Mouse (Mus musculus): ENCODE measurements around the gene Lix1l. TPM values are rescaled to one million over a fixed set of nuclear protein-coding genes. Genes with fewer than 3 reads are reported as not detected.

Gene Lix1l
- 10 to 100 TPM; 29.3 to 52.1 TPM for total RNA-seq (2021)
- long read RNA-seq, experiment 1, partial matches to known transcripts: 1 of 15 reads
- long read RNA-seq, experiment 1, other reads (novel, unspliced or antisense): 12 of 15 reads
- long read RNA-seq, experiment 2, partial matches to known transcripts: 1 of 9 reads
- long read RNA-seq, experiment 2, other reads (novel, unspliced or antisense): 7 of 9 reads

DNA sequence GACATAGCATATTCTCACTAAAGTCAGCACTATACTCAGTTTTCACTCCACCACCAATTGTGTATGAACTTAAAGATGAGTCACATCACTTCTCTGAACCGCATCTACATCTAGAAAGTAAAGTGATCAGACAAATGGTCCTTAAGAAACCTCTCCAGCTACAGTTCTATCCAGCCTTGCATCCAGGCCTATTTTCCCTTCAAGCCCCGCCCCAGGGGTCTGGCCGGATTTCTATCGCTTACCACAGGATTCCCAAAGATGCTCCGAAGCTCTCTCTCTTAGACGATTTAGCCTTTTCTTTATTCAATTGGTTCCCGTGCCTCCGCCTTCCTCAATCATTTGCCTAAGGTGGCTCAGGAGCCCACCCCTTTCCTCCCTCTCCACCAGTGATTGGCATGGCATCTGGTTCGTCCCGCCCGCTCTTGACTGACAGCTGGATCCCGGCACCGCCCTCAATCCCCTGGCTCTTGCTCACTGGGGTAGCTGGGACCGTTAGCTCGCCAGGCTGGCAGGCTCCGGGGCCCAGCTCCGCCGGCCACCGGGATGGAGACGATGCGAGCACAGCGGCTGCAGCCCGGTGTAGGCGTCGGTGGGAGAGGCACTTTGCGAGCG, at the start of gene Lix1l:
TSS of gene Lix1l (plus strand) at position 511 of the 612 bp plus-strand sequence.
- peak; percentile 95 to 96 for DNase-seq

DNA sequence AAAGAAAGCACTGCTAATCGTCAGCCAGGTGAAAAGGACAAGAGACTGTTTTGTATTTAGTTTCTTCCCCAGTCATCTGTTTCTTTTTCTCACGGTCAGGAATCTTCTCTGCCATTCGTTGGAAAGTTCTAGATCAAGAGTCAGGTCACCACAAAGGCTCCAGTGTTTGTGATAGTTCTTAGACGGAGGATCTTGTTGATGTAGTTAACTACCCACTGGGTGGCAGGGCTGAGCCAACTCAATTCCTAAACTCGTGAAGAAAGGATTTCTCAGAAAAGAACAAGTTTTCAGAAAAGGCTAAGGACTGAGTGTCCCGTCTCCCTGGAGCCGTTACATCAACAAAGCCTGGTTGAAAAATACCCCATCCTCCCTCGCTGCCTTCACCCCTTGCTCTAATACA, 49.7 kb upstream of the Lix1l start:
- DNase-seq: peak; percentile 62 to 80

GRCm38 (mm10) chr3:96551890-96552289, 49.1 kb upstream of the Lix1l start:
- no peak for DNase-seq

GRCm38 (mm10) chr3:96553601-96554000, 47.3 kb upstream of the Lix1l start:
- DNase-seq: no peak

GRCm38 (mm10) chr3:96554251-96554650, 46.7 kb upstream of the Lix1l start:
- no peak for DNase-seq

DNA sequence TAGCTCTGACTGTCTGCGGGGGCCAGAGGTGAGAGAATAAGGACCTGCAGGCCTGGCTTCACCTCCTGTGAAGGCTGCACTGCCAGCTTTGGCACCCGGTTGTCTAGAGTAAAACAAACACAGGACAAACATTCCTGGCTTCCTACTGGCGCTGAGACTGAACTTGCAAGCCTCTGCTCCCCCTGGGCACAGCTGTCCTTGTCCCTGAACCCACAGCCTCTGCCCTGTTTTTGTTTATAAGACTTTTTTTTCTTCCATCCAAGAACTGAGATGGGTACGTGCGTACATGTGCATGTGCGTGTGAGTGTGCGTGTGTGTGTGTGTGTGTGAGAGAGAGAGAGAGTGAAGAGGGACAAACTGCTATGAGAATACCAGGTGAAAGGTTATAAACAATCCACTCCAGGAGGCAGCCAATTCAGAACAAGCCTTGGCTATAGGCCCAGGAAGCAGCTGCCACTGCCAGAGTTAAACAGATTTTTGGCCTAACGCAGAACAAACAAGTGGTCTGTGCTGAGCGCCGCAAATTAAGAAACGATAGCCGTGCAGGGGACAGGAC, 45.8 kb upstream of the Lix1l start:
- DNase-seq: peak; percentile 71 to 77

GRCm38 (mm10) chr3:96555999-96556614, 44.8 kb upstream of the Lix1l start:
- DNase-seq: no peak

- no peak for DNase-seq
These were observed 44.0 kb upstream of the Lix1l start for GRCm38 (mm10) chr3:96556651-96557635.

DNA sequence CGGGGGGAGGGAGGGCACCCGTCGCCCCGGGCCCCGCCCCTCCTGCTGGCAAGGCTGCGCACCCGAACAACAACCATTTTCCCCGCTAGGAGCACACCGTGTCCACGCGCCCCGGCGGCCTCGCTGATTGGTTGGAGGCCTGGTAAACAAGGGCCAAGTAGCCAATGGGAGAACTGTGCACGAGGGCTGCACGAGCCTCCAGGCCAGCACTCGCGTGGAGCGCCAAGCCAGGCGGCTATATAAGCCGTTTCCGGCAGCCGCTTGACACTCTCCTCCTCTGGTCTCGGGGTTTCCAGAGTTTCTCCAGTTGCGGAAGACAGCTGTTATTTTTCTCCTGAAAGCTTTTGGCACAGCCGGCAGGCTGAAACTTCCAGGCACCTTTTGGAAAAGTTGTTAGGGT, 43.3 kb upstream of the Lix1l start, which contains the start of gene Txnip:
TSS of gene Txnip (plus strand) at position 264 of the 400 bp plus-strand sequence.
- DNase-seq: peak; percentile 100

GRCm38 (mm10) chr3:96558159-96558558, 42.8 kb upstream of the Lix1l start:
- peak in 1 of 2 experiments; percentile 52 for DNase-seq

GRCm38 (mm10) chr3:96558668-96559196, 42.2 kb upstream of the Lix1l start:
- DNase-seq: no peak

- DNase-seq: no peak
These were observed 41.5 kb upstream of the Lix1l start for GRCm38 (mm10) chr3:96559398-96559910.

GRCm38 (mm10) chr3:96559911-96560850, 40.8 kb upstream of the Lix1l start:
- DNase-seq: peak in 1 of 2 experiments; percentile 51

GRCm38 (mm10) chr3:96560881-96561668, 39.9 kb upstream of the Lix1l start:
- DNase-seq: no peak

- DNase-seq: peak; percentile 40 to 47
These were observed 38.8 kb upstream of the Lix1l start for GRCm38 (mm10) chr3:96561946-96562681.

GRCm38 (mm10) chr3:96563267-96563666, 37.7 kb upstream of the Lix1l start:
- DNase-seq: no peak

DNA sequence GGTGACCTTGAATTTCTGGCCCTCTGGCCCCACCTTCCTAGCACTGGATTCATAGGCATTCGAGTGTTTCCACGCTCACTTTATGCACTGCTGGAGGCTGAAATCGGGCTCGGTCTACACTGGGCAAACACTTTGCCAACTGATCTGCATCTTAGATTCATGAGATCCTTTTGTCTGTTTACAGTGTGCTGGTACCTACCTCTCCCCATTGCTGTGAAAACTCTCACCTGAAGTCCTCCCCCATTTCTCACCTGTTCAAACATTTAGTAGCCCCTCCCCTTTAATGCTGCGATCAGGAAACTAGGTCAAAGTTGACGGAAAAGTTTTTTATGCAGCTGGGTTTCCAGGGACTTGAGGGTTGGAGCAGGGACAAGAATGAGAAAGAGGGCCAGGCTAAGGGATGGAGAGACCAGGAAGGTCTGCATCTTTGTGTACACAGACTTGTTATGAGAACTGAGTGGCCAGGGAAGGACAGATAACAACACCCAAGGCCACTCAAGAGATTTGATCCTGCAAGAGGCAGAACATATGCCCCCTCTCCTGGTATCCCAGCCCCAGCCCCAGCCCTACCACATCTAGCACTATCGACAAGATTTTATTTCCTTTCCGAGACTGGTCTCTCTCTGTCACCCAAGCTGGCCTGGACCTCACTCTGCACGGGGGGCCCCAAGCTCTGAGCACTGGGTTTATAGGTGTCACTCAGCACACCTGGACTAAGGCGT, 36.9 kb upstream of the Lix1l start:
- DNase-seq: no peak

DNA sequence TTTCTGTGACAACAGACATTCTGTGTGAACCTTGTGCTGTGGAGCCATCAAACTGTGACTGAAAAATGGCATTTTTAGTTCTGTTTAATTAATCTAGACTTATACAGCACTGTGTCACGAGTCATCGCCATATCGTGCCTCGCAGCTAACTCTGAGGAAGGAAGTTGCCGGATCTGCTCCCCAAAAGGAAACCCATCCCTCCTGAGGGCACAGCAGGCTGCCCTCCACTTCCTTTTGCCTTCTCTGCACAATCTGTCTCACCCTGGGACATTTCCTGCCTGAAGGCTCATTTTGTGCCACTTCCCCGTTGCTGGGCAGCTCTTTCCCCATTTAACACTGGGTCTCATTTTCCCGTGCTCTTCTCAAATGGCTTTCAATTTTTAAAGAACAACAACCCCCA, 36.3 kb upstream of the Lix1l start:
- peak; percentile 40 to 61 for DNase-seq

All from adrenal gland, postnatal 36 days (tissue).